Mouse (Mus musculus): Measurements from ENCODE around the gene Plekhg3. TPM values are rescaled to one million over a fixed set of nuclear protein-coding genes. Genes with fewer than 3 reads are reported as not detected.

The Plekhg3 gene
- total RNA-seq, 2 experiments from 2014 or later, result 5.2 to 5.3 TPM

DNA sequence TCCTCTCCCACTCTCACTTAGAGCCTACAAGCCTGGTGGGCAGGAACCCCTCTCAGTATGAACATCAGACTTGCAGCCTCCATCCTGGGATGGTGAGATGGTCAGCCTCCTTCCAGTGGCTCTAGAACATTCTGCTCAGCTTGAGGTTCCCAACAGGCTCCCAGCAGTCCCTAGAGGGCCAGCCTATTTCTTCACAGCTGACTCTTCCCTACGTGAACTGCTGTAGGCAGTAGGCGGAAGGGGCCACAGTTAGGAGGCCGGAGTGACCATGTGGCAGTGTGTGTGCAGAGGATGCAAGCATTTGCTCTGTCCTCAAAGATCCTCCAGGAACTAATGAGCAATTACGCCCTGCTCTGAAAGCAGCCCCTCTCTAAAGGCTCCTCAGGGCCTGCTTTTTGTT, 87.5 kb downstream of the Plekhg3 start:
- peak; percentile 19 for DNase-seq (ENCODE audit: low spot score)

DNA sequence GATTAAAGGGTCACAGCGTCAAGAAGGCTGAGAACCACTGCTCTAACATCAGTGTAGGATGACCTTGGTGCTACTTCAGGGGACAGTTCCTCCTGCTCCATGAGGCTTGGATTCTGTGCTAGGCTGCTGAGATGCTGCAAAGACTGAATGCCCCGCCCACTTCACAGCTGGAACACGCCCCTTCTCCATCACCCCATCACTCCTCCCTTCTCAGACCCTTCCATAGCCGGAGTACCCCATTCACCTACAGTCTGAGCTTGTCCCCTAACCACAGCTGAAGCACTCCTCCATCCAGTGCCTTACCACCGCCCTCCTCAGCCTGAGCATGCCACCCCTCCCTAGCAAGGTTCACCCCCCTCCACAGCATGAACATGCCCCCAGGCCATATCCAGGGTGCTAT, 89.2 kb downstream of the Plekhg3 start:
- no peak for DNase-seq (ENCODE audit: low spot score)

DNA sequence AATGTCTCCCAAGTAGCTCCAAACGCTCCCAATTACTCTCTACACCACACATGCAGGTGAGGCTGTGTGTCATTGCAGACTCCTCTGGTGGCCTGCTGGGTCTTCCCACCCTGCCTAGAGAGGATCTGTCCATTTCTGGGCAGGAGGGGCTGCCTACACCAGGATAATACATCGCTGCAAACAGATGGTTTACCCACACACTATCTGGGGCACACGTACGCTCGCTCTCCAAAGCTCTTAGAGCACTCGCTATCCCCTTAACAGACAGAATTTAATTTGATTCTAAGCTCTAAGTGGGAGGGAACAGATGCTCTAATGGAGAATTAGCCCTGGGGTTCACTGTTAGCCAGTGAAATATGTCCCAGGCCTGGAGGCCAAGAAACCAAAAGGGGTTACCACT, 92.7 kb downstream of the Plekhg3 start:
- DNase-seq (ENCODE audit: low spot score), result no peak

Small RNAs within 50 kb of the gene (microRNA-seq; reads per million reads assigned to microRNA genes)
- not detected for gene Mir5135

Other genes with a start within 250 kb of the Plekhg3 start
- under 1 TPM; 0.28 to 0.30 TPM for gene Akap5, start 206.0 kb upstream of the Plekhg3 start, total RNA-seq (2021)
- 1 to 10 TPM; 5.8 to 8.5 TPM for gene Zbtb25, start 161.3 kb upstream of the Plekhg3 start, total RNA-seq (2021)
- 1 to 10 TPM; 3.9 to 4.0 TPM for gene Zbtb1, start 160.6 kb upstream of the Plekhg3 start, total RNA-seq (2021)
- gene Hspa2, start 126.7 kb upstream of the Plekhg3 start, total RNA-seq (2021), result 1 to 10 TPM; 7.1 to 9.7 TPM
- gene Ppp1r36, start 113.4 kb upstream of the Plekhg3 start, total RNA-seq (2021), result under 1 TPM in 1 of 2 experiments, not detected in 1; 0.19 TPM
- 100 to 1,000 TPM; 158 to 172 TPM for gene Sptb, start 179.7 kb downstream of the Plekhg3 start, total RNA-seq (2021)
- 10 to 100 TPM; 56.7 to 60.1 TPM for gene Churc1, start 234.6 kb downstream of the Plekhg3 start, total RNA-seq (2021)
- 10 to 100 TPM; 11.7 to 12.1 TPM for gene Fntb, start 234.7 kb downstream of the Plekhg3 start, total RNA-seq (2021)

Measured in gastrocnemius, adult 18-20 months (tissue).